Mouse (Mus musculus): ENCODE results near the gene Zscan2.

Gene Zscan2

GRCm38 (mm10) chr7:80885666-80886065 lies 24.9 kb downstream of the Zscan2 start:
- no peak for DNase-seq (ENCODE audit: low read depth, low spot score)

- DNase-seq (ENCODE audit: low read depth, low spot score) = no peak
Observed at GRCm38 (mm10) chr7:80888595-80888994, 27.9 kb downstream of the Zscan2 start.

GRCm38 (mm10) chr7:80889021-80889511 lies 28.3 kb downstream of the Zscan2 start:
- DNase-seq (ENCODE audit: low read depth, low spot score) = peak; percentile 63

GRCm38 (mm10) chr7:80889841-80890241 lies 29.1 kb downstream of the Zscan2 start:
- DNase-seq (ENCODE audit: low read depth, low spot score) = no peak

GRCm38 (mm10) chr7:80893086-80893752 lies 32.5 kb downstream of the Zscan2 start:
- DNase-seq (ENCODE audit: low read depth, low spot score) = no peak

GRCm38 (mm10) chr7:80893753-80894129 lies 33.0 kb downstream of the Zscan2 start:
- DNase-seq (ENCODE audit: low read depth, low spot score) = no peak

GRCm38 (mm10) chr7:80894196-80894595 lies 33.5 kb downstream of the Zscan2 start:
- DNase-seq (ENCODE audit: low read depth, low spot score) = no peak

- no peak for DNase-seq (ENCODE audit: low read depth, low spot score)
Observed at GRCm38 (mm10) chr7:80894815-80895519, 34.2 kb downstream of the Zscan2 start.

GRCm38 (mm10) chr7:80897134-80897533 lies 36.4 kb downstream of the Zscan2 start:
- DNase-seq (ENCODE audit: low read depth, low spot score) = no peak

- DNase-seq (ENCODE audit: low read depth, low spot score) = no peak
Observed at GRCm38 (mm10) chr7:80897721-80898120, 37.0 kb downstream of the Zscan2 start.

GRCm38 (mm10) chr7:80900944-80901501 lies 40.3 kb downstream of the Zscan2 start, which contains the start of gene Wdr73:
TSS of gene Wdr73 (minus strand) at chr7:80901269.
- DNase-seq (ENCODE audit: low read depth, low spot score) = peak; percentile 89

- no peak for DNase-seq (ENCODE audit: low read depth, low spot score)
Observed at GRCm38 (mm10) chr7:80901541-80902274, 41.0 kb downstream of the Zscan2 start.

- no peak for DNase-seq (ENCODE audit: low read depth, low spot score)
Observed at GRCm38 (mm10) chr7:80903625-80904422, 43.1 kb downstream of the Zscan2 start.

GRCm38 (mm10) chr7:80904921-80905515 lies 44.3 kb downstream of the Zscan2 start, which contains the start of gene Nmb:
TSS of gene Nmb (minus strand) at chr7:80905076.
- peak; percentile 57 for DNase-seq (ENCODE audit: low read depth, low spot score)

GRCm38 (mm10) chr7:80911053-80911452 lies 50.3 kb downstream of the Zscan2 start:
- no peak for DNase-seq (ENCODE audit: low read depth, low spot score)

GRCm38 (mm10) chr7:80912496-80912895 lies 51.8 kb downstream of the Zscan2 start:
- DNase-seq (ENCODE audit: low read depth, low spot score) = no peak

GRCm38 (mm10) chr7:80917916-80918465 lies 57.3 kb downstream of the Zscan2 start:
- no peak for DNase-seq (ENCODE audit: low read depth, low spot score)

- no peak for DNase-seq (ENCODE audit: low read depth, low spot score)
Observed at GRCm38 (mm10) chr7:80918982-80919646, 58.4 kb downstream of the Zscan2 start.

- no peak for DNase-seq (ENCODE audit: low read depth, low spot score)
Observed at GRCm38 (mm10) chr7:80919647-80920008, 58.9 kb downstream of the Zscan2 start.

- DNase-seq (ENCODE audit: low read depth, low spot score) = no peak
Observed at GRCm38 (mm10) chr7:80923165-80923564, 62.4 kb downstream of the Zscan2 start.

All from forelimb bud, embryonic 11.5 days (tissue).